In the genomic region with DNA sequence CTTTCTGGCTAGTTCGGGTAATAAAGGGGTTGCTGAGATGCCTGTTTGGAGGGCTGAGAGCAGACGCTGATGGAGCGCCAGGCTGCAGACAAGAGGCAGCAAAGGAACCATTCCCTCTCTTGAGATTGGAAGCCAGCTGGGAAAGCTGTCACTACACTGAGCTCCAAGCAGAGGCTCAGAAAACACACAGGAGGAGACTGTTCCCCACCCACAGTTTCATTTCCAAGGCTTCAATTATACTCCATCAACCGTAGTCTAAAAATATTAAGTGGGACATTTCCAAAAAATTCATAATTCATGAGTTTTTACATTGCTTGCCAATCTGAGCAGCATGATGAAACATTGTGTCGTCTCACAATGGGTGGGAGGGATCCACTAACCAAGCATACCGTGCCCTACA, we compare ENCODE assay signal across 17 mouse cellular contexts. TPM values are rescaled to one million over a fixed set of nuclear protein-coding genes. Genes with fewer than 3 reads are reported as not detected.
DNase-seq lines count a peak whose midpoint lies in the region; ATAC-seq and TF ChIP-seq lines count a peak whose summit lies in the region.
"Had no signal": no experiment of that assay in that cellular context is flagged by ENCODE, and none has a peak within 500 bp of the region (broad histone marks: within the 10 kb centered on the region; RNA-seq: fewer than 3 reads in every experiment).

No protein-coding gene starts in this region.

- 72% methylated on average over 6 of the region's 6 CpGs for WGBS in lung, adult 2 months

- DNase-seq in layer of hippocampus, adult 11-12 months (ENCODE audit: low spot score), result peak; percentile 53
- DNase-seq in layer of hippocampus, postnatal 25 days (ENCODE audit: extremely low spot score in 1 of 2, low spot score in 1 of 2), result no peak
- peak; percentile 40 for DNase-seq in layer of hippocampus, adult 9-10 months (ENCODE audit: low spot score)
- DNase-seq in right cerebral cortex, adult 2 months (ENCODE audit: low spot score in 2 of 2), result peak; percentile 50 to 51
- no peak for DNase-seq in adrenal gland, postnatal 10 days
- no peak for DNase-seq in lung, adult 2 months
- DNase-seq: cerebellum, adult 9-10 months; kidney, postnatal 25 days; lung, postnatal 10 days; thymus, postnatal 25 days had no signal

- no peak for TF ChIP-seq POLR2A in lung, adult 2 months (IDR thresholded peaks at IDR 0.05; ENCODE audit: borderline replicate concordance, extremely low read depth, low read depth, low read length)

- TF ChIP-seq CTCF in lung, adult 2 months (IDR thresholded peaks at IDR 0.05; ENCODE audit: insufficient read depth, low read length), result no peak

- no peak overlapping the region for H3K4me3 ChIP-seq in lung, adult 2 months (replicated peaks; ENCODE audit: extremely low read depth, low read depth, low read length)
- H3K4me3 ChIP-seq: embryonic facial prominence, embryonic 12.5 days; heart, embryonic 10.5 days; hindbrain, embryonic 10.5 days; midbrain, embryonic 10.5 days; neural tube, embryonic 12.5 days had no signal

- ATAC-seq in frontal cortex, adult (ENCODE audit: low TSS enrichment), result peak; percentile 90
- ATAC-seq: intestine, postnatal 0 days had no signal

- H3K4me1 ChIP-seq in lung, adult 2 months (ENCODE audit: control insufficient read depth, insufficient read depth, low read length), result peaks cover 4% of the 10 kb centered on the region; the same call in 1 of the 2 replicates

RNA-seq across cellular contexts. Expression of gene Crtc3, which starts 2.5 kb away (rescaled TPM):
- total RNA-seq in layer of hippocampus, postnatal 25 days (2021), result 10 to 100 TPM; 15.5 to 24.9 TPM
- total RNA-seq in adrenal gland, postnatal 10 days (2021), result 10 to 100 TPM; 19.0 to 26.8 TPM
- polyA plus RNA-seq in lung, adult 2 months (2012; rRNA removed), result 26.3 and 27.9 TPM in 2 replicates

Comparison
In these comparisons a context has a peak if more than half of its experiments do, and no peak if none do; other contexts are left out.
1. DNase-seq: peak in layer of hippocampus, adult 11-12 months (single experiment), layer of hippocampus, adult 9-10 months (single experiment) and right cerebral cortex, adult 2 months (2 of 2); none in layer of hippocampus, postnatal 25 days (0 of 2), adrenal gland, postnatal 10 days (single experiment) and lung, adult 2 months (single experiment).